Mouse (Mus musculus): ENCODE results near the gene Pygm.

Gene Pygm

GRCm38 (mm10) chr19:6384128-6384527 lies at the start of gene Pygm:
Pygm (plus strand) TSS chr19:6384399.
- no peak for DNase-seq (ENCODE audit: low read depth)

- DNase-seq (ENCODE audit: low read depth), result peak; percentile 95
Observed at GRCm38 (mm10) chr19:6334673-6335457, 49.3 kb upstream of the Pygm start, which contains the start of gene Men1. Men1 (plus strand) TSS chr19:6334979.

- DNase-seq (ENCODE audit: low read depth), result no peak
Observed at GRCm38 (mm10) chr19:6335458-6335827, 48.8 kb upstream of the Pygm start.

- no peak for DNase-seq (ENCODE audit: low read depth)
Observed at GRCm38 (mm10) chr19:6336920-6337319, 47.3 kb upstream of the Pygm start.

- DNase-seq (ENCODE audit: low read depth), result no peak
Observed at GRCm38 (mm10) chr19:6338171-6338570, 46.0 kb upstream of the Pygm start.

GRCm38 (mm10) chr19:6338716-6339115 lies 45.5 kb upstream of the Pygm start:
- DNase-seq (ENCODE audit: low read depth), result no peak

- no peak for DNase-seq (ENCODE audit: low read depth)
Observed at GRCm38 (mm10) chr19:6339191-6339590, 45.0 kb upstream of the Pygm start.

- no peak for DNase-seq (ENCODE audit: low read depth)
Observed at GRCm38 (mm10) chr19:6339890-6340504, 44.2 kb upstream of the Pygm start.

- no peak for DNase-seq (ENCODE audit: low read depth)
Observed at GRCm38 (mm10) chr19:6340524-6341452, 43.4 kb upstream of the Pygm start, which contains the start of gene Map4k2. Map4k2 (plus strand) TSS chr19:6341135.

- DNase-seq (ENCODE audit: low read depth), result no peak
Observed at GRCm38 (mm10) chr19:6341453-6342077, 42.6 kb upstream of the Pygm start.

GRCm38 (mm10) chr19:6342276-6342933 lies 41.8 kb upstream of the Pygm start:
- DNase-seq (ENCODE audit: low read depth), result no peak

GRCm38 (mm10) chr19:6343066-6343925 lies 40.9 kb upstream of the Pygm start:
- DNase-seq (ENCODE audit: low read depth), result no peak

GRCm38 (mm10) chr19:6343996-6344395 lies 40.2 kb upstream of the Pygm start:
- DNase-seq (ENCODE audit: low read depth), result no peak

- no peak for DNase-seq (ENCODE audit: low read depth)
Observed at GRCm38 (mm10) chr19:6346023-6346422, 38.2 kb upstream of the Pygm start.

GRCm38 (mm10) chr19:6346661-6347060 lies 37.5 kb upstream of the Pygm start:
- no peak for DNase-seq (ENCODE audit: low read depth)

- DNase-seq (ENCODE audit: low read depth), result no peak
Observed at GRCm38 (mm10) chr19:6347615-6348014, 36.6 kb upstream of the Pygm start.

- no peak for DNase-seq (ENCODE audit: low read depth)
Observed at GRCm38 (mm10) chr19:6348717-6349116, 35.5 kb upstream of the Pygm start.

GRCm38 (mm10) chr19:6349215-6349983 lies 34.8 kb upstream of the Pygm start:
- no peak for DNase-seq (ENCODE audit: low read depth)

- DNase-seq (ENCODE audit: low read depth), result no peak
Observed at GRCm38 (mm10) chr19:6351431-6352106, 32.6 kb upstream of the Pygm start.

Data from fibroblast of lung, adult 2 months (primary cell).